Mouse (Mus musculus) T-helper 17 cell (primary cell): ENCODE measurements around the gene Arhgef5.
"Not testable (repeated sequence)": the region's sequence is repeated elsewhere in the genome, so short reads cannot be mapped to it uniquely, and the experiment has no call there.

Experiments used
- in situ Hi-C, 2 experiments: fragments of 300-600 bp; cut with MboI, MseI; formaldehyde crosslinking; loops; 1 replicate in 1 of 2; 2 replicates in 1 of 2; pipeline ENCODE4 v1.15.1; 2025; ENCODE audit warnings: high pct_unique_total_duplicates in 2 of 2

Arhgef5 gene

GRCm38 (mm10) chr6:43265363-43266041 is at the start of gene Arhgef5:
TSS of gene Arhgef5 (plus strand) at chr6:43265582.
- in situ Hi-C loops: loop anchor here in 1 of 2 experiments (10.0 kb wide), 1 partner anchor 159 kb away; no protein-coding TSS in a partner anchor

- in situ Hi-C loops: not testable (repeated sequence)
Measured at GRCm38 (mm10) chr6:43231255-43231654, 34.1 kb upstream of the Arhgef5 start, which contains the start of gene Olfr47. TSS of gene Olfr47 (plus strand) at chr6:43231529.

- in situ Hi-C loops: no loop called here
Measured at GRCm38 (mm10) chr6:43242061-43242460, 23.3 kb upstream of the Arhgef5 start.

GRCm38 (mm10) chr6:43247396-43247795 is 18.0 kb upstream of the Arhgef5 start:
- in situ Hi-C loops: loop anchor here in 1 of 2 experiments (5.0 kb wide), 1 partner anchor 50 kb away; no protein-coding TSS in a partner anchor

GRCm38 (mm10) chr6:43252994-43253393 is 12.4 kb upstream of the Arhgef5 start:
- in situ Hi-C loops: loop anchor here in 1 of 2 experiments (10.0 kb wide), 1 partner anchor 402 kb away; no protein-coding TSS in a partner anchor

GRCm38 (mm10) chr6:43254193-43254926 is 11.0 kb upstream of the Arhgef5 start:
- in situ Hi-C loops: loop anchor here in 1 of 2 experiments (10.0 kb wide), 1 partner anchor 400 kb away; no protein-coding TSS in a partner anchor

GRCm38 (mm10) chr6:43260756-43261155 is 4.6 kb upstream of the Arhgef5 start:
- in situ Hi-C loops: loop anchor here in 1 of 2 experiments (10.0 kb wide), 1 partner anchor 164 kb away; no protein-coding TSS in a partner anchor

GRCm38 (mm10) chr6:43266356-43266755 is 974 bp downstream of the Arhgef5 start:
- in situ Hi-C loops: loop anchor here in 1 of 2 experiments (10.0 kb wide), 1 partner anchor 158 kb away; no protein-coding TSS in a partner anchor

- in situ Hi-C loops: no loop called here
Measured at GRCm38 (mm10) chr6:43272597-43272996, 7.2 kb downstream of the Arhgef5 start.

GRCm38 (mm10) chr6:43274123-43274522 is 8.7 kb downstream of the Arhgef5 start:
- in situ Hi-C loops: no loop called here

GRCm38 (mm10) chr6:43278247-43278646 is 12.9 kb downstream of the Arhgef5 start:
- in situ Hi-C loops: no loop called here

- in situ Hi-C loops: loop anchor here in 1 of 2 experiments (10.0 kb wide), 1 partner anchor 1464 kb away; no protein-coding TSS in a partner anchor
Measured at GRCm38 (mm10) chr6:43280481-43280880, 15.1 kb downstream of the Arhgef5 start.

- in situ Hi-C loops: no loop called here
Measured at GRCm38 (mm10) chr6:43292041-43292440, 26.7 kb downstream of the Arhgef5 start.

- in situ Hi-C loops: no loop called here
Measured at GRCm38 (mm10) chr6:43292471-43293076, 27.2 kb downstream of the Arhgef5 start.

- in situ Hi-C loops: no loop called here
Measured at GRCm38 (mm10) chr6:43293175-43293574, 27.8 kb downstream of the Arhgef5 start.

GRCm38 (mm10) chr6:43295908-43296307 is 30.5 kb downstream of the Arhgef5 start:
- in situ Hi-C loops: loop anchor here (5.0 kb wide), 2 partner anchors 39 to 49 kb away; no protein-coding TSS in a partner anchor

GRCm38 (mm10) chr6:43296798-43297507 is 31.6 kb downstream of the Arhgef5 start:
- in situ Hi-C loops: loop anchor here (5.0 kb wide), 2 partner anchors 40 to 50 kb away; no protein-coding TSS in a partner anchor

- in situ Hi-C loops: loop anchor here (5.0 kb wide), 2 partner anchors 40 to 50 kb away; no protein-coding TSS in a partner anchor
Measured at GRCm38 (mm10) chr6:43297508-43297850, 32.1 kb downstream of the Arhgef5 start.

- in situ Hi-C loops: no loop called here
Measured at GRCm38 (mm10) chr6:43309454-43309853, 44.1 kb downstream of the Arhgef5 start, which contains the start of gene Nobox. TSS of gene Nobox (minus strand) at chr6:43309554.

- in situ Hi-C loops: no loop called here
Measured at GRCm38 (mm10) chr6:43310071-43310470, 44.7 kb downstream of the Arhgef5 start.

GRCm38 (mm10) chr6:43312546-43312945 is 47.2 kb downstream of the Arhgef5 start:
- in situ Hi-C loops: no loop called here
